In the genomic region with DNA sequence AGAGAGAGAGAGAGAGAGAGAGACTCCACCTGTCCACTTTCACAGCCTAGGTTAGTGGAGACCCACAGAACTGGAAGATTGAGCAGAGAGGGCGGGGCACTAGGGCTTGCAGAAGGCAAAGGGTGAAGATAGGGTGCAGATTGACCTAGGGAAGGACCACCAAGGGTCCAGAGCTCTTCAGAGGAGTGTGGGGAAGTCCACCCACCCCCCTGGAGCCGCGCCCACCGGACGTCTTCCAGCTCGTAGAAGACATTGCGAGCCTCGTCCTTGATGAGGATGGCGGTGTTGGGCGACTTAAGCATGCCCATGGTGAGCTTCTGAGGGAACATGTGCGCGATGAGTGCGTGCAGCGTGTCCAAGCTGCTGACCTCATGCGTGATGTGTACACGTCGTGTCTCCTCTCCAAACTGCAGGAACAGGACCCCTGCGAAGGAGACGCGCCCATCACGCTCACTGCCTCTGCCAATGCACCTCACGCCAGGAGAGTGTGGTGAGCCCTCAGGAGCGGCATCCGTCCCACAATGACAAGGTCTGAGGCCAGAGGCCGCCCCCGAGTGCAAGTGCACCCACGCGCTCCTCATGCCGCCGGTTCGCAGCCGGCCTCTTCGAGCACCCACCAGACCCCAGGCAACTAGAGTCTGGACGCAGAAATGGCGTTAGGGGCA, we compare ENCODE assay signal across 9 mouse cellular contexts. TPM values are rescaled to one million over a fixed set of nuclear protein-coding genes. Genes with fewer than 3 reads are reported as not detected.
DNase-seq lines count a peak whose midpoint lies in the region; ATAC-seq and TF ChIP-seq lines count a peak whose summit lies in the region.
"Had no signal": no experiment of that assay in that cellular context is flagged by ENCODE, and none has a peak within 500 bp of the region (broad histone marks: within the 10 kb centered on the region; RNA-seq: fewer than 3 reads in every experiment).

No protein-coding gene starts in this region.

- 0 out of 2 replicates have a peak overlapping the region, but pooled peaks have one; percentile 65 for H3K9ac ChIP-seq in limb, embryonic 13.5 days

- no peaks in the 10 kb centered on the region for H3K9me3 ChIP-seq in heart, embryonic 10.5 days
- no peaks in the 10 kb centered on the region for H3K9me3 ChIP-seq in E14TG2a.4 (ENCODE audit: low read length)
- no peaks in the 10 kb centered on the region for H3K9me3 ChIP-seq in forebrain, embryonic 10.5 days
- H3K9me3 ChIP-seq in limb, embryonic 13.5 days = 0 out of 2 replicates have a peak, but pooled peaks cover 3% of the 10 kb centered on the region

- peaks cover 100% of the 10 kb centered on the region for H3K27me3 ChIP-seq in heart, embryonic 10.5 days (ENCODE audit: insufficient read depth, poor library complexity, severe bottlenecking)
- peaks cover 78% of the 10 kb centered on the region for H3K27me3 ChIP-seq in E14TG2a.4 (ENCODE audit: insufficient read depth, low read length)
- peaks cover 93% of the 10 kb centered on the region for H3K27me3 ChIP-seq in forebrain, embryonic 10.5 days (ENCODE audit: poor library complexity, severe bottlenecking)
- H3K27me3 ChIP-seq in limb, embryonic 13.5 days = peaks cover 85% of the 10 kb centered on the region

- WGBS in heart, embryonic 10.5 days = 9% methylated on average over 35 of the region's 35 CpGs
- WGBS in forebrain, embryonic 10.5 days = 13% methylated on average over 35 of the region's 35 CpGs
- WGBS in limb, embryonic 13.5 days = 13% methylated on average over 35 of the region's 35 CpGs

- peak overlapping the region; percentile 83 for H3K4me2 ChIP-seq in limb, embryonic 13.5 days (replicated peaks)

- no peak for ATAC-seq in limb, embryonic 13.5 days (ENCODE audit: low FRiP score, low read depth)

- TF ChIP-seq CTCF in E14TG2a.4 (conservative IDR thresholded peaks at IDR 0.05; ENCODE audit: low read length) = no peak

- H3K27ac ChIP-seq in heart, embryonic 10.5 days = peak overlapping the region; percentile 74; the same call in 1 of the 2 replicates
- H3K27ac ChIP-seq in forebrain, embryonic 10.5 days = no peak overlapping the region
- no peak overlapping the region for H3K27ac ChIP-seq in limb, embryonic 13.5 days

- no peaks in the 10 kb centered on the region for H3K36me3 ChIP-seq in heart, embryonic 10.5 days
- H3K36me3 ChIP-seq in E14TG2a.4 (ENCODE audit: insufficient read depth, low read length) = peaks cover 1% of the 10 kb centered on the region; the same call in 1 of the 2 replicates
- peaks cover 6% of the 10 kb centered on the region for H3K36me3 ChIP-seq in forebrain, embryonic 10.5 days (replicated peaks)
- no peaks in the 10 kb centered on the region for H3K36me3 ChIP-seq in limb, embryonic 13.5 days

- DNase-seq in heart, embryonic 10.5 days (ENCODE audit: low spot score) = no peak
- no peak for DNase-seq in heart, adult 8-10 months (ENCODE audit: low spot score)
- no peak for DNase-seq in forebrain, embryonic 10.5 days (ENCODE audit: extremely low spot score, low spot score)
- no peak for DNase-seq in gastrocnemius, postnatal 10 days
- no peak for DNase-seq in left cerebral cortex, adult 11 months (ENCODE audit: low spot score)
- DNase-seq in natural killer cell, adult 2 months (ENCODE audit: low spot score in 2 of 2) = no peak

- H3K4me1 ChIP-seq in heart, embryonic 10.5 days = peaks cover 49% of the 10 kb centered on the region
- peaks cover 72% of the 10 kb centered on the region for H3K4me1 ChIP-seq in E14TG2a.4 (replicated peaks; ENCODE audit: low read depth, low read length)
- H3K4me1 ChIP-seq in forebrain, embryonic 10.5 days = peaks cover 87% of the 10 kb centered on the region
- H3K4me1 ChIP-seq in limb, embryonic 13.5 days = peaks cover 56% of the 10 kb centered on the region

- peak overlapping the region; percentile 63 for H3K4me3 ChIP-seq in heart, embryonic 10.5 days
- H3K4me3 ChIP-seq in E14TG2a.4 (replicated peaks; ENCODE audit: low read length) = peak overlapping the region; percentile 77
- peak overlapping the region; percentile 57 for H3K4me3 ChIP-seq in forebrain, embryonic 10.5 days
- peak overlapping the region; percentile 46 for H3K4me3 ChIP-seq in limb, embryonic 13.5 days

RNA-seq across cellular contexts. Expression of gene 4933428G20Rik, which starts 36.1 kb away (rescaled TPM):
- 1.3 TPM in 2 replicates for polyA plus RNA-seq in heart, embryonic 10.5 days (2016; fragmentation: Nextera tagmentation; extraction: Ambion mirVana)
- not detected for total RNA-seq in heart, adult 8-10 months (2022)
- polyA plus RNA-seq in forebrain, embryonic 10.5 days (2016; fragmentation: Nextera tagmentation; extraction: Ambion mirVana) = 0.30 and 0.41 TPM in 2 replicates
- 1.1 and 1.5 TPM in 2 replicates for polyA plus RNA-seq in limb, embryonic 13.5 days (2015; fragmentation: Nextera tagmentation; extraction: Ambion mirVana)
- not detected for total RNA-seq in gastrocnemius, postnatal 10 days (2021)
- total RNA-seq: megakaryocyte progenitor cell, adult 5-6 weeks had no signal

RNA-seq across cellular contexts. Expression of gene Srcin1, which starts 39.8 kb away (rescaled TPM):
- 0.05 and 0.14 TPM in 2 replicates for polyA plus RNA-seq in heart, embryonic 10.5 days (2016; fragmentation: Nextera tagmentation; extraction: Ambion mirVana)
- under 1 TPM; 0.06 to 0.75 (median 0.18) TPM for total RNA-seq in heart, adult 8-10 months (2022)
- polyA plus RNA-seq in forebrain, embryonic 10.5 days (2016; fragmentation: Nextera tagmentation; extraction: Ambion mirVana) = 0.91 and 1.1 TPM in 2 replicates
- 0.32 and 0.48 TPM in 2 replicates for polyA plus RNA-seq in limb, embryonic 13.5 days (2015; fragmentation: Nextera tagmentation; extraction: Ambion mirVana)
- 1 to 10 TPM; 1.1 to 1.4 TPM for total RNA-seq in gastrocnemius, postnatal 10 days (2021)
- total RNA-seq: megakaryocyte progenitor cell, adult 5-6 weeks had no signal
